Mouse (Mus musculus): ENCODE measurements around the gene Ifi27l2b. TPM values are rescaled to one million over a fixed set of nuclear protein-coding genes. Genes with fewer than 3 reads are reported as not detected.

Ifi27l2b gene
- polyA plus RNA-seq (2015; fragmentation: Nextera tagmentation; extraction: Ambion mirVana), result not detected in 2 replicates

DNA sequence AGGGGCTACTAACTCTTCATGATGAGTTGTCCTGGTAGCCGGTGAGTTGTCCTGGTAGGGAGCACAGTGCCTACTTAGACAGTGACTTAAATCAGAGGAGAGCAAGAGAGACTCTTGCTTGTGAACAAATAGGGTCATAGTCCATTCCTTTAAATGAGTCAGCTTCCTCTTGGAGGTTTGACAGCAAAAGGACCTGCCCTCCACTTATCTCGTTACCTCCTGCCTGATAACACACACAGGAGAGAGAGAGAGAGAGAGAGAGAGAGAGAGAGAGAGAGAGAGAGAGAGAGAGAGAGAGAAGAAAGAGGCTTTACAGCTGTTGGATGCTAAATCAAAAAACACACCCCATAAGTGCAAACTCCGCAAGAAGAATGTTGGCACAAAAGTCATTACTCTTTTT is at the start of gene Ifi27l2b:
Gene Ifi27l2b (minus strand): TSS at position 84 of the 400 bp plus-strand sequence.
- no peak within 1 kb of the TSS for H3K4me2 ChIP-seq
- 53% methylated on average over 3 of the region's 3 CpGs for WGBS (ENCODE audit: insufficient replicate concordance)
- ATAC-seq (ENCODE audit: insufficient read depth), result no peak

DNA sequence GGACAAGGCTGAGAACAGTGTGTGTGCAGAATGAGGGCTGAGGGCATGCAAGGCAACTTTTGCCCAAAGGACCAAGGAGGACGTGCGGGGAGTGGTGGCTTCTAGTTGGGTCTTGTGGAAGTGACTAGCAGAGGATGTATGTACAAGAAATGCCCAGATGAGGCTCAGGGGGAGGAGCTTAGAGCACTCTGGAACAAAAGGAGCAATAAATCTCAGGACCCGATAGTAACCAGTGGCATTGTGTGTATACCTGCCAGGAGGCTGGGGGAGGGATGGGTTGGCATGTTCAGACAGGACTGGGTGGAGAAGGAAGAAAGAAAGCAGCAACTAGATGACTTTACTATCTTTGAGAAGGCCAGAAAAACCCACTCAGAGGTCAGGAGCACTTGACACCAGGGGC is 47.4 kb upstream of the Ifi27l2b start:
- Histone ChIP-seq H3K4me1 (replicated peaks) (no peaks in the 10 kb centered on the region), H3K4me3 (replicated peaks) (no peak overlapping the region), H3K9me3 (replicated peaks) (no peaks in the 10 kb centered on the region), H3K27me3 (no peaks in the 10 kb centered on the region), H3K4me2 (no peak overlapping the region), H3K27ac (replicated peaks) (no peak overlapping the region), H3K9ac (no peak overlapping the region), H3K36me3 (replicated peaks) (no peaks in the 10 kb centered on the region)
- no peak for ATAC-seq (ENCODE audit: insufficient read depth)
- WGBS (ENCODE audit: insufficient replicate concordance), result 60% methylated on average over 3 of the region's 3 CpGs

More for the DNA sequence above, at the start of gene Ifi27l2b:
- H3K4me1 ChIP-seq (replicated peaks), result no peaks in the 10 kb centered on the region
- no peak within 1 kb of the TSS for H3K4me3 ChIP-seq (replicated peaks)
- no peaks in the 10 kb centered on the region for H3K27me3 ChIP-seq
- no peak within 1 kb of the TSS for H3K27ac ChIP-seq (replicated peaks)
- H3K9ac ChIP-seq, result no peak within 1 kb of the TSS
- no peaks in the 10 kb centered on the region for H3K36me3 ChIP-seq (replicated peaks)
- no peaks in the 10 kb centered on the region for H3K9me3 ChIP-seq (replicated peaks)

DNA sequence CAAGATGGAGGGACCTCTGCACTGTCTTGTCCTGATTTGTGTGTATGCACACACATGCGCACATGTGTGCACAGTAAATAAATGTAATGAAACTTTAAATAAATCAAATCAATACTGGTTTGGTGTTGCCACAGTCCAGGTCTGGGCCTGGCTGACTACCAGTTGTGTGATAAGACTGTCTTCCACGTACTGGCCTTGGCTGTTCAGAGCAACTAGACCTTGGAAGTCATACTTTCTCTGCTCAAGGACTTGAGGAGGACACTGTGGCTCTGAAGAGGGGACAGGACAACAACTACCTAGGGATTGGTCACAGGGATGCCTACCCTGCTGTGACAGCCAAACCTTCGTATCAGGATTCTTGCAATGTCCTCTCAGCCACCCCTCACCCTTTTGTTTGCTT is 46.3 kb upstream of the Ifi27l2b start:
- H3K4me1 ChIP-seq (replicated peaks), result no peaks in the 10 kb centered on the region
- no peak overlapping the region for H3K4me2 ChIP-seq
- H3K9me3 ChIP-seq (replicated peaks), result no peaks in the 10 kb centered on the region
- no peak for ATAC-seq (ENCODE audit: insufficient read depth)
- H3K9ac ChIP-seq, result no peak overlapping the region
- H3K27me3 ChIP-seq, result no peaks in the 10 kb centered on the region
- WGBS (ENCODE audit: insufficient replicate concordance), result 41% methylated on average over 3 of the region's 3 CpGs
- no peak overlapping the region for H3K4me3 ChIP-seq (replicated peaks)
- H3K27ac ChIP-seq (replicated peaks), result no peak overlapping the region
- no peaks in the 10 kb centered on the region for H3K36me3 ChIP-seq (replicated peaks)

DNA sequence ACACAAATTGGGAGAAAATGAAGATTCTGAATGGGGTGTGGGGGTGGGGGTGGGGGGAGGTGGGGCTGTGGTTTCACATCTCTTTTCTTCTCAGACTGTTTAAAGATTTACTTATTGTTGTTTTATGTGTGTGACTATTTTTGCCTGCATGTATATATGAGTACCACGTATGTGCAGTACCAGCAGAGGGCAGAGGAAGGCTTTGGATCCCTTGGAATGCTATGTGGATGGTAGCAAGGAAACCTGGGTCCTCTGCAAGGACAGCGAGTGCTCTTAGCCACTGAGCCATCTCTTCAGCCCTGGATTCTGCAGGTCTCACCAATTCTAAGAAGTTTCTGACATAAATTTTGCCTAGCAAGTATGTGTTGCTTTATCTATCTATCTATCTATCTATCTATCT is 42.2 kb upstream of the Ifi27l2b start:
- Histone ChIP-seq H3K9ac (no peak overlapping the region), H3K4me1 (replicated peaks) (no peaks in the 10 kb centered on the region), H3K4me2 (no peak overlapping the region), H3K27ac (replicated peaks) (no peak overlapping the region), H3K9me3 (replicated peaks) (no peaks in the 10 kb centered on the region), H3K27me3 (no peaks in the 10 kb centered on the region), H3K36me3 (replicated peaks) (no peaks in the 10 kb centered on the region), H3K4me3 (replicated peaks) (no peak overlapping the region)
- no peak for ATAC-seq (ENCODE audit: insufficient read depth)
- WGBS (ENCODE audit: insufficient replicate concordance), result 60% methylated on average over 2 of the region's 2 CpGs

DNA sequence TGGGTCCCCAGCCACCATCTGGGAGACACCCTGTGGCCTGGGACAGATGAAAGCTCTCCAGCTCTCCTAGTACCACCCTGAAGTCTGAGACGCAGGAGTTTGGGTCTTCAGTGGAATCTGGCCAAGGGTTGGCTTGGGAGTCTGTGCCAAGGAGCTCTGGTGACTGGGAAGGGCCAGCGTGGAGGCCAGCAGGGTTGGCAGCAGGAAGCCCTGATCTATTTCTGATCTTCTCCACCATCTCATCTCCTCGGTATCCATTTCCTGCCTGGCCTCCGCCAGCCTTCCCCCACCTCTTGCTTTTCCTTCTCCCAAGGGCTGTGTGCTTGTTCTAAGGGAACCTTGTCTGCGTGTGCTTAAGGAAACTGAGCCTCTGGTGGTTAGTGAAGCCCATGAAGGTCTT is 41.7 kb upstream of the Ifi27l2b start:
- ATAC-seq (ENCODE audit: insufficient read depth), result no peak
- Histone ChIP-seq H3K27ac (replicated peaks) (no peak overlapping the region), H3K4me1 (replicated peaks) (no peaks in the 10 kb centered on the region), H3K27me3 (no peaks in the 10 kb centered on the region), H3K36me3 (replicated peaks) (no peaks in the 10 kb centered on the region), H3K4me2 (no peak overlapping the region), H3K9ac (no peak overlapping the region), H3K9me3 (replicated peaks) (no peaks in the 10 kb centered on the region), H3K4me3 (replicated peaks) (no peak overlapping the region)
- 35% methylated on average over 5 of the region's 5 CpGs for WGBS (ENCODE audit: insufficient replicate concordance)

DNA sequence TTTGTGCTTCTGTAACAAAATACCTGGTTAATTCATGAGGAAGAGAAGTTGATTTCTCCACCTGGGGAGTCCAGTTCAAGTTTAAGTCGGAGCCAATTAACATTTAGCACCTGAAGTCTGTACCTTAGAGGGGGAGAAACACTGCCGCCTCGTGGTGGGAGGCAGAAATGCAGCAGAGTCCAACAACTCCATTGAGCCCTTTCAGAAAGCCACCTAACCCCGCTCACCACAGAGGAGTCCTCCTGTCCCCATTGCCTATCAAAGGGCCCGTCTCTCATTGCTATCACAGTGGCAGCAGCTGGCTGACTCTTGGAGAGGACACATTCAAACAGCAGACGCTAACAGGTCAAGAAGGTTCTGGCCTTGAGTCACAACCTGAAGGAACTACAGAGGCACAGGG is 37.5 kb upstream of the Ifi27l2b start:
- H3K27ac ChIP-seq (replicated peaks), result no peak overlapping the region
- H3K36me3 ChIP-seq (replicated peaks), result no peaks in the 10 kb centered on the region
- ATAC-seq (ENCODE audit: insufficient read depth), result no peak
- no peak overlapping the region for H3K9ac ChIP-seq
- H3K4me3 ChIP-seq (replicated peaks), result no peak overlapping the region
- 15% methylated on average over 6 of the region's 6 CpGs for WGBS (ENCODE audit: insufficient replicate concordance)
- H3K4me2 ChIP-seq, result no peak overlapping the region
- H3K27me3 ChIP-seq, result no peaks in the 10 kb centered on the region
- H3K4me1 ChIP-seq (replicated peaks), result no peaks in the 10 kb centered on the region
- H3K9me3 ChIP-seq (replicated peaks), result no peaks in the 10 kb centered on the region

DNA sequence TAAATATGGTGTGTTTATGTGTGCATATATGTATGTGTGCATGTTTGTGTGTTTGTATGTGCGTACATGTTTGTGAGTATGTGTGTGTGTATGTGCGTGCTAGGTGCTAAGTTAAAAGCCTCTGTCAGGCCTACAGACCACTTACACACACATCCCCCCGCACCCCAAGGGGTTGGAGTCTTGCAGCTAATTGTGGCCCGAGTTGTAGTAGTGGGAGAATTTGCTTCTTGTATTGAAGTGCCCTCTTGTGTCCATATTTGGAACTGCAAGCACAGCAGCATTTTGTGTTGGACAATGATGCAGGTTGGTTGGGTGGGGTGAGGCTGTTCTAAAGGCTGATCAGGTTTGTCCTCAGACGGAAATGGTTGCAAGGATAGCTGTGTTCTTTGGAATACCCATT is 35.7 kb upstream of the Ifi27l2b start:
- Histone ChIP-seq H3K4me2 (no peak overlapping the region), H3K9ac (no peak overlapping the region), H3K27me3 (no peaks in the 10 kb centered on the region), H3K27ac (replicated peaks) (no peak overlapping the region), H3K4me1 (replicated peaks) (no peaks in the 10 kb centered on the region), H3K9me3 (replicated peaks) (no peaks in the 10 kb centered on the region), H3K4me3 (replicated peaks) (no peak overlapping the region), H3K36me3 (replicated peaks) (no peaks in the 10 kb centered on the region)
- WGBS (ENCODE audit: insufficient replicate concordance), result 27% methylated on average over 5 of the region's 5 CpGs
- ATAC-seq (ENCODE audit: insufficient read depth), result no peak

DNA sequence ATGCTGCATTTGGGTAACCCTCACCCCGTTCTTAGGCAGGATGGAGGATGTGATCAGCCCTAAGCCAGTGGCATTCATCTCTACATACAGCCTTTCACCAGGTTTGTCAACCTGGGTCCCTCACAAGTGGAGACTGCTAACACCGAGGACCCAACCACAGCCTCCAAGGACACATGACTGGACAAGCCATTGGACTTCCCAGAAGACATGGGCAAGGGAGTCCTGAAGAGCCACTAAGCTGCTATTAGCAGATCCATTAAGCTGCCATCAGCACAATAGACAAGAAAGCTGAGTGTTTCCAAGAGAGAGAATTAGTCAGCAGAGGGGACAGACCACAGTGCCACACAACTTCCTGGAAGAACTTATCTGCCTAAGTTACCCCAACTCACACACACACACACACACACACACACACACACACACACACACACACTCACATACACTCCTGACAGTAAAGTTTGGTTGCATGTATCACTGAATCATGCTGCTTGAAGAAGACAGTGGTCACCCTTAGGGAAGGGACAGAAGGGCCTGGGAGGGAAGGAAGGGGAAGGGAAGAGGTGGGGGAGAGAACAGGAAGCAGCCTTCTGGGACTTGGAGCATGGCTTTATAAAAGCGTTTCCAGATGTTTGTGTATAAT is 34.2 kb upstream of the Ifi27l2b start:
- no peaks in the 10 kb centered on the region for H3K36me3 ChIP-seq (replicated peaks)
- no peak for ATAC-seq (ENCODE audit: insufficient read depth)

DNA sequence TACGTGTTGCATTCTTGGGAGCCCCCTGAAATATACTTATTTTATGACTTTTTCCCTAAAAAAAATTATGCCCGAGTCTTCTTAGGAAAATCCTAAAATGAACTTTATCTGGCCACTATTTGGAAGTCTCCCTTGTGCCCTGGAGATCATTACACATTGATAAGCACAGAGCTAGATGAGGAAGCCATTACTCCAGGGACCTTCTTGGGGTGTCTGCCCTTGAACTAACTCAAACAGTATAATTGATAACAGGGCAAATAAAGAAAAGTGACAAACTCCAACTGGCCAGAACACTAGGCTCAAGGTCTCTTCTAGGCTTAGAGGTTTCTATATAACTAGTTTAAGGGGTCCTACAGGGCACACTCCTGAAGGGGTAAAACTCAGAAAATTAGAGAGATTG is 30.7 kb upstream of the Ifi27l2b start:
- H3K27ac ChIP-seq (replicated peaks), result no peak overlapping the region
- no peaks in the 10 kb centered on the region for H3K9me3 ChIP-seq (replicated peaks)
- H3K27me3 ChIP-seq, result no peaks in the 10 kb centered on the region
- no peaks in the 10 kb centered on the region for H3K4me1 ChIP-seq (replicated peaks)
- H3K36me3 ChIP-seq (replicated peaks), result no peaks in the 10 kb centered on the region
- H3K4me3 ChIP-seq (replicated peaks), result no peak overlapping the region
- no peak overlapping the region for H3K4me2 ChIP-seq
- WGBS (ENCODE audit: insufficient replicate concordance), result 47% methylated on average over 2 of the region's 2 CpGs
- H3K9ac ChIP-seq, result no peak overlapping the region
- no peak for ATAC-seq (ENCODE audit: insufficient read depth)

More for the DNA sequence above, 34.2 kb upstream of the Ifi27l2b start:
- Histone ChIP-seq H3K9ac (no peak overlapping the region), H3K4me3 (replicated peaks) (no peak overlapping the region), H3K27ac (replicated peaks) (no peak overlapping the region), H3K9me3 (replicated peaks) (no peaks in the 10 kb centered on the region), H3K4me1 (replicated peaks) (no peaks in the 10 kb centered on the region), H3K27me3 (no peaks in the 10 kb centered on the region), H3K4me2 (no peak overlapping the region)
- 40% methylated on average over 3 of the region's 3 CpGs for WGBS (ENCODE audit: insufficient replicate concordance)

DNA sequence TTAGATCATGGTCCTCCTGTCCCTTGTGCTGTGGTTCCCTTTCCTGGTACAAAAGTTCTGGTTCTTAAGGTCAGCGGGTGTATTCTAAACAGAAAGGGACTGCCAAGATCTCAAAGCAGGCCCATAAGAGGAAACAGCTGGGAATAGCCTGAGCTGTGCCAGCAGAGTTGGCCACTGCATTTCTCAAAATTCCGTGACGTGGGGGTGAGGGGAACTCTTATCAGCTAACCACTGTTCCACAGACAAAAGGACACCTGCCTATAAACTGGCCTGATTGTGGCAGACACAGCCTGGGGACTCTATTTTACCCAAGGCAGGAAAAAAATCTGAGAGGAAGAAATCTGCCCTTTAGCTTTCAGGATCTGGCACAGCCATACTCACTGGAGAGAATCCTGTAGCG is 30.3 kb upstream of the Ifi27l2b start:
- H3K9me3 ChIP-seq (replicated peaks), result no peaks in the 10 kb centered on the region
- H3K9ac ChIP-seq, result no peak overlapping the region
- 26% methylated on average over 4 of the region's 4 CpGs for WGBS (ENCODE audit: insufficient replicate concordance)
- H3K36me3 ChIP-seq (replicated peaks), result no peaks in the 10 kb centered on the region
- H3K27ac ChIP-seq (replicated peaks), result no peak overlapping the region
- ATAC-seq (ENCODE audit: insufficient read depth), result no peak
- H3K4me1 ChIP-seq (replicated peaks), result no peaks in the 10 kb centered on the region
- no peak overlapping the region for H3K4me3 ChIP-seq (replicated peaks)
- no peak overlapping the region for H3K4me2 ChIP-seq
- no peaks in the 10 kb centered on the region for H3K27me3 ChIP-seq

DNA sequence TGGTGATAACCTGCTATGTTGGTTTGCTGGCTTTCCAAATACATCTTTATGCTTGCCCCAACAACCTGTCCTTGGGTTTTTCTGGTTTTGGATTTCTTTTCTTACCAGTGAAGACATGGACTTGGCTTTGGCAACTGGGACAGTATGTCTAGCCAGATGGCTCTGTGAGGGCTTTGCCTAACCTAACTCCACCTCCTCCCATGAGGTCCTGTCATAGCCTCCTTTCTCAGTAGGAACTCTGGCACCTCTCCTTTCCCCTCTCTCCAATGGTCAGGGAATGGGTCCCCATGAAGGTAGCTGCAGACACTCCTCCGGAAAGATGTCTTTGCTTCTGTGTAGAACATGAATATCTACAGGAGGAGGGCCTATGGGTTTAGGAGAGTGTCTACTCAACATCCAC is 29.7 kb upstream of the Ifi27l2b start:
- WGBS (ENCODE audit: insufficient replicate concordance), result 64% methylated on average over 1 of the region's 1 CpGs
- Histone ChIP-seq H3K4me3 (replicated peaks) (no peak overlapping the region), H3K4me2 (no peak overlapping the region), H3K9me3 (replicated peaks) (no peaks in the 10 kb centered on the region), H3K9ac (no peak overlapping the region), H3K36me3 (replicated peaks) (no peaks in the 10 kb centered on the region), H3K27me3 (no peaks in the 10 kb centered on the region), H3K4me1 (replicated peaks) (no peaks in the 10 kb centered on the region), H3K27ac (replicated peaks) (no peak overlapping the region)
- ATAC-seq (ENCODE audit: insufficient read depth), result no peak
